ENCODE assay signal across 8 mouse cellular contexts in the genomic region with DNA sequence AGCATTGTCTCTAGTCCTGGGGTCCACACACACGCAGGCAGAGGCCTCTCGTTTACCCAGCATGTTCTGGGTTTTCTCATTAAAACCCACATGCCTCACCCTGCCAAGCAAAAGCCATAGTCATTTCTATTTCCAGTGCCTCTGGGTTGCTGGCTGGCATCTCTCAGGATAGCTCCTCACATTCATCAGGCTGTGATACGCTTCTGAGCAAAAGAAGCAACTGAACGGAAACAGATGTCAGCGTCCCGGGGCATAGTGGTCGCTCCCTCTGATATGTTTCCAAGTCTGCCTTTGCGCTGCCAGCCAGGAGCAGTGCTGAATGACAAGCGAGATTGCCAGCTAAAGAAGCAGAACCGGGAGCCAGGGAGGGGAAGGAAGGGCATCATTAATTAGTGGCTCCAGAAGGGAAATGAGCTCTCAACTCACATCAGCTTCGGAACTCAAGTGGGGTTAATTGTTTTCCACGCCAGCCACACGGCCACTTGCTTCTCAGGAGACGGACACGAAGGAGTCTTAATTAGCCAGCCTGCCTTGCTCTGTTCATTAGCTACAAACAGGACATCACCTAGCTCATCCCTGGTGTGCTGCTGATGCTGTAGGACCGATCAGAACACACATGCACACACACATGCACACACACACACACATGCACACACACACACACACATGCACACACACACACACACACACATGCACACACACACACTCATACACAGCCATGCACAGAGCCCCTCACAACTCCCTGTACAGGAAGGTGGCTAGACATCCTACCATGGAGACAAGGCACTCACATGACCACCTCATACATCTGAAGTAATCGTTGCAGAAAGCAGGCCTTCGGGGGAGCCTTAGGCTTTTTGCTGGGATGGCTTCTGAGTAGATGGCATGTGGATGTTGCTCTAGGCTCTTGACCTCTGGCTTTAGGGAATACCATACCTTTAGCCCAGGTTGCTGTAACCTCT. TPM values are rescaled to one million over a fixed set of nuclear protein-coding genes. Genes with fewer than 3 reads are reported as not detected.
A peak's percentile ranks its signal among the peaks of the same experiment; 100 is the strongest.
DNase-seq lines count a peak whose midpoint lies in the region; ATAC-seq and TF ChIP-seq lines count a peak whose summit lies in the region.

No protein-coding gene starts in this region.

- no peak overlapping the region; the same call in 1 of the 2 replicates for H3K4me2 ChIP-seq in embryonic facial prominence, embryonic 11.5 days (ENCODE audit: low read depth, low read length)
- H3K4me2 ChIP-seq in limb, embryonic 14.5 days (replicated peaks; ENCODE audit: low read depth, low read length, severe bottlenecking), result no peak overlapping the region
- H3K4me2 ChIP-seq in intestine, postnatal 0 days (replicated peaks; ENCODE audit: low read depth), result no peak overlapping the region

- intact Hi-C loops in heart, postnatal 10 days (cut with DNase I), result no loop called here

- peak overlapping the region; percentile 22; the same call in 1 of the 2 replicates for H3K9ac ChIP-seq in embryonic facial prominence, embryonic 11.5 days (replicated peaks; ENCODE audit: low read length)
- H3K9ac ChIP-seq in limb, embryonic 14.5 days (ENCODE audit: low read depth, low read length, severe bottlenecking), result no peak overlapping the region
- H3K9ac ChIP-seq in intestine, postnatal 0 days (ENCODE audit: low read depth, low read length), result no peak overlapping the region

- WGBS in lung, adult 2 months, result 31% methylated on average over 18 of the region's 18 CpGs
- WGBS in embryonic facial prominence, embryonic 11.5 days, result 31% methylated on average over 18 of the region's 18 CpGs
- 18% methylated on average over 18 of the region's 18 CpGs for WGBS in limb, embryonic 14.5 days
- WGBS in intestine, postnatal 0 days, result 54% methylated on average over 18 of the region's 18 CpGs

- H3K36me3 ChIP-seq in embryonic facial prominence, embryonic 11.5 days (replicated peaks; ENCODE audit: control insufficient read depth, insufficient read depth, low read depth, low read length), result no peaks in the 10 kb centered on the region
- H3K36me3 ChIP-seq in limb, embryonic 14.5 days (ENCODE audit: control insufficient read depth, insufficient read depth, low read length), result no peaks in the 10 kb centered on the region
- H3K36me3 ChIP-seq in intestine, postnatal 0 days (ENCODE audit: control insufficient read depth, insufficient read depth), result no peaks in the 10 kb centered on the region

- H3K4me1 ChIP-seq in lung, adult 2 months (ENCODE audit: control insufficient read depth, insufficient read depth, low read length), result peaks cover 7% of the 10 kb centered on the region
- 0 out of 2 replicates have a peak, but pooled peaks cover 2% of the 10 kb centered on the region for H3K4me1 ChIP-seq in embryonic facial prominence, embryonic 11.5 days (ENCODE audit: control insufficient read depth, insufficient read depth, low read length)
- peaks cover 14% of the 10 kb centered on the region for H3K4me1 ChIP-seq in limb, embryonic 14.5 days (ENCODE audit: control insufficient read depth, insufficient read depth, low read length)
- no peaks in the 10 kb centered on the region for H3K4me1 ChIP-seq in intestine, postnatal 0 days (replicated peaks; ENCODE audit: control insufficient read depth, insufficient read depth, low read length)

- DNase-seq in lung, adult 18-20 months, result peak; percentile 10 to 18
- DNase-seq in lung, adult 2 months, result no peak
- peak; percentile 72 for DNase-seq in embryonic facial prominence, embryonic 11.5 days (ENCODE audit: low spot score)
- peak; percentile 52 to 57 for DNase-seq in heart, postnatal 10 days
- peak; percentile 60 for DNase-seq in limb, embryonic 14.5 days (ENCODE audit: low spot score)
- DNase-seq in urinary bladder, adult 18-20 months (ENCODE audit: low spot score in 2 of 2), result no peak
- no peak for DNase-seq in urinary bladder, postnatal 25 days (ENCODE audit: low spot score)

- H3K9me3 ChIP-seq in embryonic facial prominence, embryonic 11.5 days (replicated peaks; ENCODE audit: control insufficient read depth, low read length), result no peaks in the 10 kb centered on the region
- H3K9me3 ChIP-seq in limb, embryonic 14.5 days (ENCODE audit: control insufficient read depth, low read length), result no peaks in the 10 kb centered on the region
- no peaks in the 10 kb centered on the region for H3K9me3 ChIP-seq in intestine, postnatal 0 days (ENCODE audit: control insufficient read depth)

- H3K27ac ChIP-seq in embryonic facial prominence, embryonic 11.5 days (replicated peaks; ENCODE audit: low read depth, low read length), result no peak overlapping the region; the same call in 1 of the 2 replicates
- H3K27ac ChIP-seq in limb, embryonic 14.5 days (replicated peaks; ENCODE audit: low read depth, low read length), result no peak overlapping the region
- H3K27ac ChIP-seq in intestine, postnatal 0 days (ENCODE audit: low read depth, low read length), result no peak overlapping the region

- no peaks in the 10 kb centered on the region for H3K27me3 ChIP-seq in embryonic facial prominence, embryonic 11.5 days (ENCODE audit: control insufficient read depth, insufficient read depth, low read length)
- no peaks in the 10 kb centered on the region for H3K27me3 ChIP-seq in limb, embryonic 14.5 days (ENCODE audit: control insufficient read depth, insufficient read depth, low read length)
- no peaks in the 10 kb centered on the region for H3K27me3 ChIP-seq in intestine, postnatal 0 days (replicated peaks; ENCODE audit: control insufficient read depth, insufficient read depth, low read length)

- TF ChIP-seq POLR2A in lung, adult 2 months (IDR thresholded peaks at IDR 0.05; ENCODE audit: borderline replicate concordance, extremely low read depth, low read depth, low read length), result no peak
- no peak for TF ChIP-seq POLR2A in limb, embryonic 14.5 days (IDR thresholded peaks at IDR 0.05; ENCODE audit: borderline replicate concordance, extremely low read depth, insufficient read depth, insufficient read length)

- H3K4me3 ChIP-seq in lung, adult 2 months (replicated peaks; ENCODE audit: extremely low read depth, low read depth, low read length), result no peak overlapping the region
- H3K4me3 ChIP-seq in embryonic facial prominence, embryonic 11.5 days (ENCODE audit: low read depth, low read length), result no peak overlapping the region
- H3K4me3 ChIP-seq in limb, embryonic 14.5 days (replicated peaks; ENCODE audit: low read length), result no peak overlapping the region
- H3K4me3 ChIP-seq in intestine, postnatal 0 days (ENCODE audit: low read depth, low read length), result no peak overlapping the region

- no peak for ATAC-seq in embryonic facial prominence, embryonic 11.5 days (replicated peaks; ENCODE audit: insufficient number of reproducible peaks, low FRiP score, low TSS enrichment, low read depth)
- ATAC-seq in limb, embryonic 14.5 days (ENCODE audit: low FRiP score, low read depth), result 0 out of 2 replicates have a peak, but pooled peaks have one; percentile 46
- no peak for ATAC-seq in intestine, postnatal 0 days

- TF ChIP-seq CTCF in lung, adult 2 months (IDR thresholded peaks at IDR 0.05; ENCODE audit: insufficient read depth, low read length), result no peak
- TF ChIP-seq CTCF in intestine, postnatal 0 days (IDR thresholded peaks at IDR 0.05; ENCODE audit: low read depth), result no peak

RNA-seq across cellular contexts. Expression of a gene that starts 49.3 kb away (rescaled TPM):
- polyA plus RNA-seq in lung, adult 2 months (2012; rRNA removed), result 3.1 and 4.3 TPM in 2 replicates
- 6.7 and 7.2 TPM in 2 replicates for polyA plus RNA-seq in embryonic facial prominence, embryonic 11.5 days (2014; fragmentation: Nextera tagmentation; extraction: Ambion mirVana)
- 1 to 10 TPM; 7.0 to 8.6 TPM for total RNA-seq in heart, postnatal 10 days (2021)
- polyA plus RNA-seq in limb, embryonic 14.5 days (2012; rRNA removed), result 11.9 and 12.4 TPM in 2 replicates
- 6.7 and 7.2 TPM in 2 replicates for polyA plus RNA-seq in limb, embryonic 14.5 days (2014; fragmentation: Nextera tagmentation; extraction: Ambion mirVana)
- 1.6 and 1.7 TPM in 2 replicates for polyA plus RNA-seq in intestine, postnatal 0 days (2015; fragmentation: Nextera tagmentation; extraction: Ambion mirVana)

RNA-seq across cellular contexts. Expression of a gene that starts 49.4 kb away (rescaled TPM):
- polyA plus RNA-seq in lung, adult 2 months (2012; rRNA removed), result 22.7 and 26.0 TPM in 2 replicates
- 45.1 TPM in 2 replicates for polyA plus RNA-seq in embryonic facial prominence, embryonic 11.5 days (2014; fragmentation: Nextera tagmentation; extraction: Ambion mirVana)
- total RNA-seq in heart, postnatal 10 days (2021), result 10 to 100 TPM; 22.0 to 24.9 TPM
- polyA plus RNA-seq in limb, embryonic 14.5 days (2012; rRNA removed), result 38.8 and 49.3 TPM in 2 replicates
- polyA plus RNA-seq in limb, embryonic 14.5 days (2014; fragmentation: Nextera tagmentation; extraction: Ambion mirVana), result 48.8 and 49.6 TPM in 2 replicates
- 18.6 and 18.8 TPM in 2 replicates for polyA plus RNA-seq in intestine, postnatal 0 days (2015; fragmentation: Nextera tagmentation; extraction: Ambion mirVana)

Comparison
In these comparisons a context has a peak if more than half of its experiments do, and no peak if none do; other contexts are left out.
1. DNase-seq: peak in lung, adult 18-20 months (2 of 2), embryonic facial prominence, embryonic 11.5 days (single experiment), heart, postnatal 10 days (2 of 2) and limb, embryonic 14.5 days (single experiment); none in lung, adult 2 months (single experiment), urinary bladder, adult 18-20 months (0 of 2) and urinary bladder, postnatal 25 days (single experiment).